Mouse (Mus musculus) heart, postnatal 25 days (tissue): ENCODE results near the gene Lingo1. TPM values are rescaled to one million over a fixed set of nuclear protein-coding genes. Genes with fewer than 3 reads are reported as not detected.

Experiments used
- DNase-seq: peaks from one replicate; pipeline ENCODE4 v3.0.0; 2022; ENCODE audit warnings: low spot score
- intact Hi-C: fragments of 180-260 bp; cut with DNase I; formaldehyde crosslinking; loops from one replicate; pipeline ENCODE4 v1.15.1; 2025
- total RNA-seq, 2 experiments: library from RNA; stranded (reverse); gene quantifications; 2 replicates each; pipeline ENCODE4 v1.2.3; 2021

The Lingo1 gene
- total RNA-seq, 2 experiments from 2014 or later: 1.5 to 1.7 TPM

- DNase-seq: no peak
- intact Hi-C loops: no loop called here
These were observed 11.7 kb downstream of the Lingo1 start for GRCm38 (mm10) chr9:56784576-56784975.

GRCm38 (mm10) chr9:56776881-56777801 lies 19.1 kb downstream of the Lingo1 start:
- intact Hi-C loops: no loop called here
- no peak for DNase-seq

- DNase-seq: no peak
- intact Hi-C loops: no loop called here
These were observed 20.9 kb downstream of the Lingo1 start for GRCm38 (mm10) chr9:56775161-56775934.

- intact Hi-C loops: loop anchor here (1.0 kb wide), 1 partner anchor 138 kb away; no protein-coding TSS in a partner anchor
- DNase-seq: no peak
These were observed 22.0 kb downstream of the Lingo1 start for GRCm38 (mm10) chr9:56774231-56774630.

GRCm38 (mm10) chr9:56773666-56774065 lies 22.6 kb downstream of the Lingo1 start:
- no peak for DNase-seq
- intact Hi-C loops: loop anchor here (1.0 kb wide), 1 partner anchor 137 kb away; no protein-coding TSS in a partner anchor

GRCm38 (mm10) chr9:56767653-56768136 lies 28.6 kb downstream of the Lingo1 start:
- intact Hi-C loops: no loop called here
- DNase-seq: no peak

GRCm38 (mm10) chr9:56766629-56767357 lies 29.5 kb downstream of the Lingo1 start:
- DNase-seq: no peak
- intact Hi-C loops: no loop called here

GRCm38 (mm10) chr9:56762106-56762562 lies 34.1 kb downstream of the Lingo1 start:
- intact Hi-C loops: no loop called here
- DNase-seq: no peak

- no peak for DNase-seq
These were observed 38.5 kb downstream of the Lingo1 start for GRCm38 (mm10) chr9:56757791-56758190.

GRCm38 (mm10) chr9:56755119-56755518 lies 41.1 kb downstream of the Lingo1 start:
- intact Hi-C loops: no loop called here
- DNase-seq: no peak

More at GRCm38 (mm10) chr9:56757791-56758190, 38.5 kb downstream of the Lingo1 start:
- intact Hi-C loops: no loop called here

- no peak for DNase-seq
- intact Hi-C loops: no loop called here
These were observed 42.9 kb downstream of the Lingo1 start for GRCm38 (mm10) chr9:56753386-56753785.

GRCm38 (mm10) chr9:56748056-56748455 lies 48.2 kb downstream of the Lingo1 start:
- intact Hi-C loops: no loop called here
- DNase-seq: no peak

GRCm38 (mm10) chr9:56746926-56747294 lies 49.4 kb downstream of the Lingo1 start:
- intact Hi-C loops: no loop called here
- DNase-seq: no peak

GRCm38 (mm10) chr9:56746195-56746925 lies 49.9 kb downstream of the Lingo1 start:
- intact Hi-C loops: no loop called here
- DNase-seq: no peak

GRCm38 (mm10) chr9:56744369-56744768 lies 51.9 kb downstream of the Lingo1 start:
- intact Hi-C loops: no loop called here
- no peak for DNase-seq

GRCm38 (mm10) chr9:56739181-56739737 lies 57.0 kb downstream of the Lingo1 start:
- no peak for DNase-seq
- intact Hi-C loops: no loop called here

- intact Hi-C loops: no loop called here
- no peak for DNase-seq
These were observed 57.8 kb downstream of the Lingo1 start for GRCm38 (mm10) chr9:56738261-56739171.

GRCm38 (mm10) chr9:56734398-56734797 lies 61.9 kb downstream of the Lingo1 start:
- intact Hi-C loops: no loop called here
- DNase-seq: no peak
